Mouse (Mus musculus): ENCODE data around the gene N4bp1.

DNA sequence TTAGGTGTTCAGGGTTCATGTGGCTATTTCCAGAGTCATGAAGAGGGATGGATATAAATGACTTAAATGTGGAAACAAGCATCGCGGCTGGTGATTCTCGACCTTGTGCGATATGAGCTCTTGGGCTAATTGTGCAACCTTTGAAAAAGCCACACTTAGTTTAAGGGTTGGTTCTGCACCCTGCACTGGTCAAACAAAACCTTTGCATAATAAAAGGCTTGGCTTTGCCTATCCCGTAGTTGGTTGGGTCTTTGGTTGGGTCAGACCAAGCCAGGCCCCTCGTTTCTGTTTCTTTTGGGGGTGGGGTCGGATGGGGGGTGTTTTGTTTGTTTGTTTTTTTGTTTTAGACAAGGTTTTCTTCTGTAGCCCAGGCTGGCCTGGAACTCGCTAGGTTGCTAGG is 17.6 kb upstream of the N4bp1 start:
- TF ChIP-seq EP300 (IDR thresholded peaks at IDR 0.05; ENCODE audit: low read depth) (no peak), CTCF (IDR thresholded peaks at IDR 0.05; ENCODE audit: low read depth) (no peak)
